Mouse (Mus musculus): ENCODE measurements around the gene Barx2.
"Not testable (repeated sequence)": the region's sequence is repeated elsewhere in the genome, so short reads cannot be mapped to it uniquely, and the experiment has no call there.

Gene Barx2

DNA sequence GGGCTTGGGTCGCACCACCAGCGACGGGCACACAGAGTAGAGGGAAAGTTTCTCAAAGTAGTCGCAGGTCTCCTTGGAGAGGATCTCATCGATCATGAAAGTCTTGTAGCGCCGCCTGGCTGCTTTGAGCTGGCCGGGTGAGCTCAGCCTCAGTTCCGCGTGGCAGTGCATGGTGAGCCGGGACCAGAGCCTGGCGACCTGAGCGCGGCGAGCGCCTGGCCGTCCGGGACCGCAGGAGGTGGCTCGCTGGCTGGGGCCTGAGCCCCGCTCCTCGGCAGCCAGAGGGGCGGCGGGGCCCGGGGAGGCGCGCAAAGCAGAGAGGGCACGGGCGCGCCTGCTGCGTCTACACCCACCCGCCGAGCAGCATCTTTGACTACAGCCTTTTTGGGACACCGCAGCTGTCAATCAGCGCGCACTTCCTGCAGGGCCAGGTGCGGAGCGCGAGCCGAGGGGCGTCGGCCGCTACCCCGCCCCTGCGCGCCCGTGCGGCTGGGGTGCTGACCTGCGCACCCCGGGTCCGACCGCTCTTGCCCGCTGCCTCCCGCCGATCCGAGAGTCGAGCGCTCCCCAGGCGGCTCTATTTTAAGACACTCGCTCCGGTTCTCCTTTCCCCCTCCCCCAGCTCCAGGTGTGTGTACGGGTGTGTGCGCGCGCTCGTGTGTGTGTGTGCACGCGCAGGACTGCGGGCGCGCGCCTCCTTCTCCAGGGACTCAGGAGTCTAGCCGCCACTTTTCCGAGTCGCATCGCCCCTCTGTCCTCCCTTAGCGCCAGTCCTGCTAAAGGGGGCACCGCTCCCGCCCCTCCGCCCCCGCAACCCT lies at the start of gene Barx2:
Barx2 (minus strand) TSS at position 542 of the 818 bp plus-strand sequence.
- DNase-seq: peak; percentile 66

DNA sequence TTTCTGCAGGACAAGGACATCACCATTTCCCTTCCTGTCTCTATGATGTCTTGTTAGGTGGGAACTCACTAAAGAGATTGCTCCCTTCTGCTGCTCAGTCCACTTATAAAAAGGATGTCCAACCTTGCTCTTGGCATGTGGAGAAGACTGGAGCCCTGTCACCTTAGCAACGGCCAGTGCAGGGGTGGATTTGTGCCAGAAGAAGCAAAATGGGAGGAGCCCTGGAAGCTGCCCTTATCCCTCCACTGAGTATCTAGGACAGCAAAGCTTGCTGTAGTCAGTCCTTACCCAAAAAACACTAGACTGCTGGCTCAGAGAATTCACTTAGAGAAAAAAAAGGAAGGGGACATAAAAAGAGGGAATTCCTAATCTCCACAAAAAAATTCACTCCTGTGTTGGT lies 49.0 kb upstream of the Barx2 start:
- peak; percentile 30 for DNase-seq

DNA sequence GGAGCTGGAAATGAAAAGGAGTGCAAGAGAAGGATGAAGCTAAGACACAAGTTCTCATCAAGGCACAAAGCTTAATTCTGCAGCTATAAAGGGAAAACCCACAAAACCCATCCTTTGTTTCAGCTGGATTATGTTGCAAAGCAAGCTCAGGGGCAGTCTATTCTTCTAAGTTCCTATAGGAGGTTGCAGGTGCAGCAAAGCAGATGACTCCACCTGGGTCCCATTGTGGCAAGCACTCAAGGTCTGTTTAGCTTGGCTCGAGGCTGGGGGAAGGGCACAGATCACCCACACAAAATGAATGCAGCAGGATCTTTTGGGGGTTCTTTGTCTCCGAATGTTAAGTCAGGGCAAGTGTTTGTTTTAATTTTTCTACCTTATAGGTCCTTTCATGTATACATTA lies 47.2 kb upstream of the Barx2 start:
- DNase-seq: no peak

DNA sequence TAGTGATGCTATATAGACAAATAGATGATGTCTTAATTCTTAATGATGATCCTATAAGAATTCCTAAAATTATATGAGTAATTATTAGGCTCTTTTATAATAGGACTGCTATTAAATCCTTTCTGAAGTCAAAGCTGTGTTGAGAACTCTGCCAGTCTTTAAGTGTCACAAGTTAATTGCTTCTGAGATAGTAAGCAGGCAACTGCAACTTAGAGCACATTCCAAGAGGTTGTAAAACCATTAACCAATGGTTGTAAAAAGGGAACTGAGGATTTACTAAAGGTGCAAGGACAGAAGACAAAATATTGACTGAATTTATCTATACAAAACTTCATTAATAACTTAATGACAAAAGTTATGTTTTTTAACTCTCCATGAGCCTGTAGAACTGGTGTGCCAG lies 44.9 kb upstream of the Barx2 start:
- DNase-seq: no peak

DNA sequence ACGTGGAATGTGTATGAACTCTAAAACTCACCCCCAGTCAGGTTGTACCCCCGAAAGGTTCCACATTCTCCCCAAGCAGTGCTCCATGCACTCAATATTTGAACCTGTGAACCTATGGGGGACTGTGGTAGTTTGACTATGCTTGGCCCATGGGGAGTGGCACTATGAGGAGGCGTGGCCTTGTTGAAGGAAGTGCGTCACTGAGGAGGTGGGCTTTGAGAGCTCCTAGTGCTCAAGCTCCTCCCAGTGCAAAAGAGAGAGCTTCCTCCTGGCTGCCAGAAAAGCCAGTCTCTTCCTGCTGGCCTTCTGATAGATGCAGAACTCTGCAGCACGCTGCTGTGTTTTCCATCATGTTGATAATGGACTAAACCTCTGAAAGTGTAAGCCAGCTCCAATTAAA lies 37.2 kb upstream of the Barx2 start:
- no peak for DNase-seq

DNA sequence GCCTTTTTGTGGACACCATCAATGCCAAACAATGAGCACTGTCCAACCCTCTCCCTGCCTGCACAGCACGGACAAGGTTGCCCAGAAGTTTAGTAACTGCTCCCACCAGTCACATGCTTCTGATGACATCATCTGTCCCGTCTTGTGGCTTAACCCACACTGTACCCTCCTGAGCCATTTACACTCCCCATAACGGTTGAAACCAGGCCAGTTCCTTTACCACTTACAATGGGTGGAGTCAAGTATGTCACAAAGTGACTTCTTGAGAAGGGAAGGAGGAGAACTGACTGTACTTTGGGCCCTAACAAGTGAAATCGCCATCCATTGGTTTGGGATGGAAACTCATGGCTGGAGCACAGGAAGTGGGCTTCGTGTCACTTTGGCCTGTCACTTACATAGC lies 35.8 kb upstream of the Barx2 start:
- DNase-seq: no peak

DNA sequence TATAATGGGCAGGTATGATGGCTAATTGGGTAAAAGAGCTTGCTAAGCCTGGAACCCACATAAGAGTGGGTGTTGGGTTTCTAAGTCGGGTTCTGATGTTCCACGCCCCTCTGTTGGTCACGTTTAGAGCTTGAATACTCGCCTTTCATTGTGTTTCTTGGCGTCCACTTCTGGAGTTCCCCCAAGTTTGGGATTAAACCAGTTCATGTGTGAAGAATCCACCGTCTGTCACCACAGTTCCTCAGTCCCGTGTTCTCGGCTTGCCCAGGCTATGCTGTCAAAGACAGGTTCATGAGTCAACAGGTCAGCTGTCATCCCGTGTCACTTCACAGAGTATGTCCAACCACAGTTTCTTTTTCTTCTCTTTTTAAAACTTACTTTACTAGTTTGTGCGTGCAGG lies 33.8 kb upstream of the Barx2 start:
- no peak for DNase-seq

DNA sequence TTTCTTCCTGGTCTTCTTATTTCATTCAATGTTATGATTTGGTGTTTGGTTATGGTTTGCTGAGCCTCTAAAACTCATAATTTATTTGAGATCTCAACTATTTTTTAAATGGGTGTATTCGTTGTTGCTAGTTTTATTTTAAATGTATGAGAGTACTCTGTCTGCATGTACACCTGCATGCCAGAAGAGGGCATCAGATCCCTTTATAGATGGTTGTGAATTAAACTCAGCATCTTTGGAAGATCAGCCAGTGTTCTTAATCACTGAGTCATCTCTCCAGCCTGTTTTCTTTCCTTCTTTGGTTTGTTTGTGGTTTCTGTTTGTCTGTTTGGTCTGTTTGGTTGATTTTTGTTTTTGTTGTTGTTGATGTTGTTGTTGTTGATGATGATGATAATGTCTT lies 29.1 kb upstream of the Barx2 start:
- no peak for DNase-seq

DNA sequence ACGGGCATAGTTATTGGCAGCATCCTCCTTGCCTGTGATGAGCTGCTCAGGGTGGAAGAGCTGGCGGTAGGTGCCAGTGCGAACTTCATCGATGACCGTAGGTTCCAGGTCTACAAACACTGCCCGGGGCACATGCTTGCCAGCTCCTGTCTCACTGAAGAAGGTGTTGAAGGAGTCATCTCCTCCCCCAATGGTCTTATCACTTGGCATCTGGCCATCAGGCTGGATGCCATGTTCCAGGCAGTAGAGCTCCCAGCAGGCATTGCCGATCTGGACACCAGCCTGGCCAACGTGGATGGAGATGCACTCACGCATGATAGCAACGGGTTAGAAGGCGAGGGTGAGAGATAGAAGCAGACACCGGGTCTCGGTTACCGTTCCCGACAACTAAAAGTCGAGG lies 23.2 kb upstream of the Barx2 start:
- not testable (repeated sequence) for DNase-seq

DNA sequence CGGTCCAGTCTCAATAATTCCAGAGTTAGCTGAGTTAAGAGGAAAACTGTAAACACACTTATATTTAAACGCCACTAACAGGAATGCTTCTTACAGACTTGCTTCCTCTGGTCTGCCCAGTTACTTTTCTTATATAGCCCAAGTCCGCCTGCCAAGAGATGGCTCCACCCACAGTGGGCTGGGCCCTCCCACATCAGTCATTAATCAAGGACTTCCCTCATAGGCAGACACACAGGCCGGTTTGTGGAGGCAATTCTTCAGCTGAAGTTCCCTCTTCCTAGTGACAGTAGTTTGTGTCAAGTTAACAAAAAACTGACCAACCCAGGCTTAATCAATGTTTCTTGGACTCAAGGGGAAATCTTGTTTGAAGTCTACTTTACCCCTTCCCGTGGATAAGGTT lies 18.4 kb upstream of the Barx2 start:
- DNase-seq: peak; percentile 41

DNA sequence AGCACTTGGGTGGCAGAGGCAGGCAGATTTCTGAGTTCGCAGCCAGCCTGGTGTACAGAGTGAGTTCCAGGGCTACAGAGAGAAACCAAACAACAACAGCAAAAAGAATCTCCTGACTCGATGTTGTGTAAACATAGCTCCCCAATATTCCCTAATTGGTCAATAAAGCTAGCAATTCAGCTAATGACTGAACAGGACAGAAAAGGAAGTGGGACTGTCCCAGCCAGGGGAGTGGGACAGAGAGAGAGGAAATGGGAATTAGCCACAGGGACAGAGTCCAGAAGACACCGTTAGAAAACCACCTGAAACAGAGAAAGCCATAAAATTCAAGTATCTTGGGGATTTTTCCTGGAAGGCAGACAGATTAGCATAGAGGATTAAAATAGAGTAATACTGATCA lies 18.0 kb upstream of the Barx2 start:
- no peak for DNase-seq

DNA sequence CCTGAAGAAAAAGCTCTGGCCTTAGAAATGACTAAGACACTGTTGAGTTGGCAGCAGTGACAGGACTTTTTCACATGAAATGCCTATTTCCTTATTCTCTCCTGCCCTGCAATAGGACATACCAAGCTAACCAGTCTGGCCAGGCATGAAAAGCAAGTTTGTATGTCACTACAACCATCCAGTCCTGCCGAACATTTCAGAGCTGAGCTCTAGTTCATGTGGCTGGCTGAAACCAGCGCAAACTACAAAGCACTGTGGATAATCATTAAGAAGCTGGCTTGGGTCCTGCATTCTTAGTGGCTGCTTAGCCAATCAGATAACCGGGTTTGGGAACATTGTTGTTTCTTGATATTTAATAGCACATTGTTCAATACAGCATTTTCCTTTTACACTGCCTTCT lies 13.5 kb upstream of the Barx2 start:
- DNase-seq: peak; percentile 5

DNA sequence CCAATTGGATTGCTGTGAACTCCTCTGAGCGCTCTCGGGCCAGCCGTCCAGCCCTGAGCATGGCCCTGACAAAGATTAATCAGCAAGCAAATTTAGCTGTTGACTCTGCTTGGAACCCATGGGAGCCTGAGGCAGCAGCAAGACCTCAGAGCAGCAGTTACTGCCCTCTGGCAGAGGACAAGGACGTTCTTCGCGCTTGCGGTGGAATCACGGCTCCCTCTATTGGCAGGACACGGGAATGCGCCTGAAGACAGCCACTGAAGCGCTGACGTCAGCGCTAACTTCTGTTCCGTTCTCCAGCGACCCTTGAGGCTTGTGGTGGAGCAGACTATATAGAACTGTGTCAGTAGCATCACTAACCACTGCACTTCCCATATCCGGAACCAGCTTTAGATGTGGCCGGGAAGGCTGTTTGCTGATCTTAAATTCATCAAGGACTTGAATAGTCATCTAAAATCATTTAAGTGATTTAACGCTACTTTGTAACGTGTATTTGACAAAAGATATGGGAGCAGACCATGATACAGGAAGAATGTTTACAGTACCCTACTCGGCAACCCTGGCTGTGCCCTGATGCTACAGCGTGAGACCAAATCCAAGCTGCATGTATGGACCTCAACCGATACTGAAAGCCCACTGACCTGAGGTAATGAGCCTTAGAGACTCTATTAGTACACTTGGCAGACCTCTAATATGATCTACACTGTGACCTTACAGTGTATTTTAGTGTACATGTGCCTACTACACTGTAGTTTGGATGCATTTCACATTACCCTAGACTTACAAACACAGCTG lies 12.8 kb upstream of the Barx2 start:
- peak; percentile 89 for DNase-seq

DNA sequence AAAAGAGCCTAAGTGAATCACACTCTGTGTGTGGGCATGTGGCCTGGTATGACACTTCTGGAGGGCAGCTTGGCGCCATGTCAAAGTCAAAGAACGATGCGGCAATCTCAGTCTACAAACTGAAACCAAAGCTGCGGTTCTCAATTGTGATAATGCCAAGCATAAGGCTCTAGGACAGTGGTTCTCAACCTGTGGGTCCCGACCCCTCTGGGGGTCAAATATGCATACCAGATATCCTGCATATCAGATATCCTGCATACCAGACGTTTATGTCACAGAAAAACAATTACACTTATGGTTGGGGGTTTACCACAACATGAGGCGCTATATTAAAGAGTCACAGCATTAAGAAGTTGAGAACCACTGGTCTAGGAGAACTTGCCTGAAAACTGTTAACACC lies 10.3 kb upstream of the Barx2 start:
- DNase-seq: no peak

DNA sequence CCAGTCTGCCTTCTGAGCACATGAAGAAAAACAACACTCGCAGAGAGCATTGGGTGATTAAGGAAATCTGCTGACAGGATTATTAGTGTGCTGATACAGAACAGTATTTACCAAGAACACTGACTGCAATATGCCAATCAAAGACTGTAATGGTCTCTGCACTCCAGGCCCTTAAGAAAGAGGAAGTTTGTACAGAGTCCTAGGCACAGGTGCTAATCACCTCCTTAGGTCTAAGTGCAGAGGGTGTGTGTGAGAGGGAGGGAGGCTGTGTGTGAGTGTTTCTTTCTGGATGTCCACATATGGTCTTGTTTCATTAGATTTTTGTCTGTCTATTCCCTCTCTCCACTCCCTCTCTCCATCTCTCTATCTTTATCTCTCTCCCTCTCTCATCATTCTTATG lies 6.5 kb upstream of the Barx2 start:
- DNase-seq: no peak

DNA sequence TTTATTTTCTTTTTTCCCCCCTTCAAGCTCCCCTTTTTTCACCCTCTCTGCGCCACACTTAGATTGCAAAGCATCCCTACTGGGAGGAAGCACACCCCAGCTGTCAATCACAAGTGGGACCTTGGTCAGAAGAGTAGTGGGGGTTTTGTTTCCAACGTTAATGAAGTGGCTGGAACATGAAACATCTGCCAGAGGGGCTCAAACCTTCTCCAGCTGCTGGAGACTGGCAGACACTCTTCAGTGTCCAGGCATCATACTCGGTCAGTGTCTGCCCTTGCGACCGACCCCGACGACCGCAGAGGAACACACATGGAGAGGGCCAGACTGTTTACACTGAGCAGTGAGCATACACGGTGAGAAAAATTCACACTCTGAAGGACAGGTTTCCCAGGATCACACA lies 3.2 kb upstream of the Barx2 start:
- DNase-seq: peak; percentile 25

DNA sequence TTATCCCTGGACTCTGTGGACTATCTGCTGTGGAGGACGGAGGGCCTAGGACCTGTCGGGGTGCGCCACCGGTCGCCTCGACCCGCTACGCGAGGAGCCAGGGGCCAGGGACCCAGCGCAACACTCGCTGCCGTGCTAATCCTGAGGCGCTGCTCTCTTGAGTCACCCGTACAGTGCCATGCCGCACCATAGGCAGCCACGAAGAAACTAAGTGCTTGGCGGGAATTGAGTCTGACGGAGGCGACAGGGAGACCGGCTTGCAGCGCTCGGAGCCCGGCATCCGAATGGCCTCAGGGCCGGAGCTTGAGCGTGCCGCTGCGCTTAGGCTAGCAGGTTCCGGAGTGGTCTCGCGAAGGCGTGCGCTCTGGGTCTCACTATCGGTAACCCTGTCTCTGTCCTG lies 1.6 kb upstream of the Barx2 start:
- no peak for DNase-seq

DNA sequence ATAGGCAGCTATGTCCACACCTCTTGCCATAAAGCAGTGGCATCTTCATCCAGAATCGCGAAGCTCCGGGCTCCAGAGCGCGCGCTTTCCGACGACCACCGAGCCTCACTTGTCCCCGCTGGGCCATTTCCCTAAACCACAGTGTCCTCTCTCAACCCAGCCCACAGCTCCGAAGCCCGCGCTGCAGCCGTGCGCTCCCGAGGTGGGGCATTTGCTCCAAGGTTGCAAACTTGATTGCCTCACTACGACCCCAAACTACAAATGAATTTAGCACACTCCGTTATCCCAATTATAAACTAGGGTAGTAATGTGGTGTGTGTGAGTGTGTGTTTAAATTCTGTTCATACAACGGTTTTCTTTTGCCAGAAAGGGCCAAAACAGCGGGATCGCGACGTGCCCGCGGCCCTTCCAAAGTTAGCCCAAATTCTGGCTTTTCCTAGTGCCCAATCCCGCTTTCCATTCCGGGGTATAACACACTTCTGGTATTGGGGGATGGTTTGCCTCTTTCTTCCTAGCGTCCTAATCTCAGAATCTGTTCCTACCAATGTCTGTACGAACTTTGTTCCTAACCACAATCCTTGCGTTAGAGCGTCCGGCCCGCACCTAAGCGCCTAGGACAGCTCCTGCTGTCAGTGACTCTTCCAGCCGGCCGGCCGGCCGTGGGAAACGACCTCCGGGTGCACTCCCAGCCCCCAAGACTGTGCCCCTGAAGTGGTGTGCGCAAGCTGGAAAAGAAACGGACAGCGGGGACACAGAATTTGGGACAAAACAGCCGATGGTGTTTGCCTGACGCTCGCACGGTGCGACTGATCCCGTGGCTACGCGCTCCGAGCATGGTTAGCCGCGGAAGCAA lies 703 bp upstream of the Barx2 start:
- DNase-seq: no peak

DNA sequence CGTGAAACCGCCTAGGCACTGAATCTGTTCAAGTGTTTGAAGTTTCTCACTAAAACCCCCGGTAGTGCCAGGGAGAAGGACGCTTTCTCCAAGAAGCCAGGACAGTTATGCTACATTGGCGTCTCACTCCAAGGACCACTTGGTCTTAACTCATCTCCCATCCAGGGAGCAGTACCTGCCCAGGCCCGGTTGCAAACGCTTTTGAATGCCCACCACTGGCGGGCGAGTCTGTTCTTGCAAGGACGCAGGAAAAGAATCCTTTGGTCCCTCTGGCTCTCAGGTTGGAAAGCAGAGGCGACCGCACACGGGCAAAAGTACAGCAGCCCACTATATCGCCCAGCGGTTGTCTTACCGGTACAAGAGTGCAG lies 725 bp downstream of the Barx2 start:
- DNase-seq: no peak

DNA sequence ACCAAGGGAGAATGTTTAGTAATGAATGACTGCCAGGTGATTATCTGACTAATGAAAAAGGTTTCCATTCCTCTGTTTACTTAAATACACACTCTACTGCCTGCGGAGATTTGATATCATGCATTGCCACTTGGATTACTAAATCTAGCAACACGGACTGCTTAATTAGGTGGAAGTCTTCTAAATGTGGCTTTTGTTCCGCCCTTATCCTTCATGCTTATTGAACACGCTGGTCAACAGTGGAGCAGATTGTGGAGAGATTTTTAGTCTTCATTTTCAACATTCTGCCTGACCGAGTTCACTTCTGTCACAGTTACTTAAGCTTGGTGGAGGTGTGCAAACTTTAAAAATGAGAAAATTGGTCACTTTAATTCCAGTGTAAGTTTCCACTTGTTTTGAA lies 3.0 kb downstream of the Barx2 start:
- no peak for DNase-seq

DNA sequence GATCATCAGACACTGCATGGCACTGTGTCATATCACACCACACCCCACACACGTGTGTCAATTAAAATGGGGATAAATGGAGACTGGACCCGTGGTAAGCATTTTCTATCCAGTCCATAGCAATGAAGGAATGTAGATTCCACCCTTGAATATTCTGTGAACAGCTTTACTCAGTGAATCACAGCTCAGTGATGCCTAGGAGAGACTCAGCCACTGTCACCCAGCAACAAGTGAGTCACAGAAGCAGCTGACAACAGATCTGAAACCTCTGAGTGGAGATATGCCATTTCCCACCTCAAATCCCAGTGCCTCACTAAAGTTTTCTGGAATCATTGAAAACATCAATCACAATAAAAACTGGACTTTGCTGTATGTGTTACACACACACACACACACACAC lies 11.5 kb downstream of the Barx2 start:
- DNase-seq: no peak

DNA sequence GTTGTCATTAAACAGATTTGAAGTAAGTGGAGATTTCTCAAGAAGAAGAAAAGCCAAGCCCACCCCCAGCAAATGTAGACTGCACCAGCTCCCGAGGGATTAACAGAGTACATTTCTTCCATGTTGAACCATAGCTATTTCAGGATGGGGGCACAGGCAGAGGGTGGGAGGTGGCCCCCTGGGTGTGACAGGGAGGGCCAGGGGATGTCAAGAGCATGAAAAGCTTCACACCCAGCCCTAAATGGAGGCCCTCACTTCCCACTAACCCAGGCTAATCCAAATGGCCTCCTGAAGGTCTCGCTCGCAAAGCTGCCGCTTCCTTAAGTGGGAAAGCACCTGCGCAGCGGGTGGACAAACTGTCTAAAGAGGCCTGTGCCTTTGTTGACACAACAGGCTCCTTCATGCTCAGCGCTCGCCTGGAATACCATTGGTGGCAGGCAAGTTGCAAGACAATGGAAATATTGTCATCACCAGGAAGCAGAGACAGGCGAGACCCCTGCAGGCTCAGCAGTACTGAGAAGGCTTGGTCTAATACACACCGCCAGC lies 18.4 kb downstream of the Barx2 start:
- no peak for DNase-seq

DNA sequence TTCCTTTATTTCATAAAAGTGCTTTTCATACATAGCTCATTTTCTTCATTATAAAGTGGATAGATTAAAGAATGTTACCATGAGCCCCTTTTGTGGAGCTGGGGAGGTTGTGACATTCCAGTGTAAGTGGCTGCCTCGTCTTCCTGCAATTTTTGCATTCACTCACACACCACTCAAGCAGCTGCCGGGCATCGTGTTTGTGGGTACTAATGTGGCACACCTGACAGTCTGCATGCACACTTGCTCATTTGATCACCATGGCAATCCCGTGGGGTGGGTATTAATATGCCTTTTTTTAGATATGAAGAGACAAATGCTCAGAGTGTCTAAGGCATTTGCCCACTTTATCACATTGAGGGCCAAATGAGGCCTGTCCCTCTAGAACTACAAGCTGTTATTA lies 24.9 kb downstream of the Barx2 start:
- DNase-seq: no peak

Data from lung, postnatal 10 days (tissue).